Mouse (Mus musculus) lung, adult 2 months (tissue): ENCODE measurements around the gene Ckap2l. TPM values are rescaled to one million over a fixed set of nuclear protein-coding genes. Genes with fewer than 3 reads are reported as not detected.

Experiments used
- DNase-seq: peaks from one replicate; pipeline ENCODE4 v3.0.0; 2022
- H3K4me1 ChIP-seq: fragments of 200-500 bp; 2 replicates; pipeline ENCODE4 v1.6.1; 2011; ENCODE audit warnings: low read length; ENCODE audit not compliant: control insufficient read depth, insufficient read depth
- H3K4me3 ChIP-seq: fragments of 200-500 bp; replicated peaks from 2 replicates; pipeline ENCODE3; 2011; ENCODE audit warnings: low read depth, mild to moderate bottlenecking, control low read depth, low read length; ENCODE audit errors: extremely low read depth
- CTCF ChIP-seq: fragments of 200-500 bp; IDR thresholded peaks from 2 replicates; pipeline ENCODE4 v1.5.1; 2011; ENCODE audit warnings: mild to moderate bottlenecking, low read length, control low read depth; ENCODE audit not compliant: insufficient read depth
- POLR2A ChIP-seq: fragments of 200-500 bp; IDR thresholded peaks from 2 replicates; pipeline ENCODE4 v1.6.1; 2011; ENCODE audit warnings: low read depth, mild to moderate bottlenecking, control low read depth, low read length, borderline replicate concordance; ENCODE audit errors: extremely low read depth
- WGBS: fragments of 180-500 bp; shearing (Covaris S2); methylation state at CpG from one replicate; pipeline ENCODE4 v1.1.7; 2018; 5-methylcytosine and 5-hydroxymethylcytosine counted together
- polyA plus RNA-seq: library from polyadenylated mRNA; depleted of rRNA; stranded (reverse); fragments of >200 nt; gene quantifications from 2 replicates; pipeline ENCODE4 v1.2.3, GENCODE M21; 2012

Ckap2l gene
- polyA plus RNA-seq, 1 experiment: 0.60 TPM

DNA sequence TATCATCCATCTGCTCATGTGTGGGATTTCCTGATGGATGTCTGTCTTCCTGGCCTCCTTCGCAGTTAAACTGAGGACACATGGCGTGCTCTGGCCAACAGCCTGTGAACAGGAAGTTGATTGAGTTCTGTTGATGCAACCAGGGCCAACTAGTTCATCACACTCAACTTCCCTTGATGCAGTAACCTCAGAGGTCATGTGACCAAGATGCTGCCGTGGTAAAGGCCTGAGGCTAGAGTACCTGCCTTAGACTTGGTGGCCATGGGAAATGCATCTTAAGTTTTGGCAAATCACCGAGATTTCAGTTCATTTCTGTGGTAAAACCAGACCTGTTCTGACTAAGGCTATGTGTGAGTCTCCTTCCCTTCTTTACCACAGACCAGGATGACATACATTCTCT, 18.8 kb upstream of the Ckap2l start:
- H3K4me1 ChIP-seq: no peaks in the 10 kb centered on the region
- WGBS: 49% methylated on average over 4 of the region's 4 CpGs
- TF ChIP-seq CTCF (no peak), POLR2A (no peak)
- H3K4me3 ChIP-seq: no peak overlapping the region
- no peak for DNase-seq

DNA sequence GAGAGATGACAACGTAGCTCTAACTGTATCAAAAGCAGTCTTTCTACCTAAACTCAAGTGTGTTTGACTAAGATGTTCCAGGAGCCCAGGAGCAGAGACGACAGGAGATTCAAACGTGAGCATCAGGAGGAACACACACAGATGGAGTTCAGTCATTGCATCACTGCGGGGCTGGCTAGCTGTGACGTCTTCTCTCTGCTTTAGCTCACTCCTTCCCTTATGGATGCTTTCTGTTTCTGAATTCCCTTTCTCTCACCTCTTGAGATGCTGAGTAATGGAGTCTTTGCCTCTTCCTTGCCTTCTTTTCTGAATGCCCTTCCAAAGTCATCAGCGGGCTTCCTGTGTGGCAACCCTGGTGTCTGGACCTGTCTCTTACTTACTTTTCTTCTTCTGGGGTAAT, 17.9 kb upstream of the Ckap2l start:
- Histone ChIP-seq H3K4me3 (no peak overlapping the region), H3K4me1 (0 out of 2 replicates have a peak, but pooled peaks cover 2% of the 10 kb centered on the region)
- WGBS: 71% methylated on average over 6 of the region's 6 CpGs
- TF ChIP-seq POLR2A: no peak
- no peak for DNase-seq

DNA sequence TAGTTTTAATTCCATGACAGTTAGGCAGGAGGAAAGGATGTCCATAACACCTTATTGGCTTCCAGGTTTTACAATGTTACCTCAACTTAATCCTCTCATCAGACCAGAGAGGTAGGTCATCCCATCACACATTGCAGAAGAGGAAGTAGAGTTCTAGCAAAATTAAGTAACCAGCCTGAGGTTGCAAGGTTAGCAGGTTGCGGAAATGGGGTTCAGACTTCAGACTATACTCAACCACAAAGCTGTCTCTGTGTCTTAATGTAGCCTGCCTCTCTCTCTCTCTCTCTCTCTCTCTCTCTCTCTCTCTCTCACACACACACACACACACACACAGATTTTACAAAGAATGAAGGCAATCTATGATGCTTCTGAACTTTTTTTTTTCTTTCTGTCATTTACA, 16.9 kb upstream of the Ckap2l start:
- 95% methylated on average over 1 of the region's 1 CpGs for WGBS
- no peak for TF ChIP-seq POLR2A
- TF ChIP-seq CTCF: no peak
- Histone ChIP-seq H3K4me1 (0 out of 2 replicates have a peak, but pooled peaks cover 2% of the 10 kb centered on the region), H3K4me3 (no peak overlapping the region)
- DNase-seq: no peak

DNA sequence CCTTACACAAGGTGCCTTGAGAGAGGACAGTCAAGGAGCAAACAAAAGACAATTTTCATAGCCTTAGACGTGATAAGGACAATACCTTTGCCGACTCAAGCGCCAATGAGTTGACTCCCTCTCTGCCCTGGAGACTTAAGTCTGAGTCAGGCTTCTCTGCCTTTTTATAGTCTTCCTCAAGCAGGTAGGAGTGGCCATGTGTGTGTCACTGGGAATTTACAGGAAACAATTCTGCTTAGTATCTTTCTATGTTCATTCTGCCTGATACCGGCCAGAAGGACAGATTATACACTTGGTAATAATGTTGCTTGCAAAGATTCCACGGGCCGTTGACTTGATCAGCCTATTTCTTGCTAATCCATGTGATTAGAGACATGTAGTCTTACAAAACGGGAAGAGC, 12.8 kb upstream of the Ckap2l start, which contains the start of gene Il1a:
Il1a (minus strand) TSS at position 137 of the 400 bp plus-strand sequence.
- 62% methylated on average over 7 of the region's 7 CpGs for WGBS
- TF ChIP-seq POLR2A (no peak), CTCF (no peak)
- no peak for DNase-seq
- H3K4me1 ChIP-seq: 0 out of 2 replicates have a peak, but pooled peaks cover 2% of the 10 kb centered on the region
- no peak within 1 kb of the TSS for H3K4me3 ChIP-seq

DNA sequence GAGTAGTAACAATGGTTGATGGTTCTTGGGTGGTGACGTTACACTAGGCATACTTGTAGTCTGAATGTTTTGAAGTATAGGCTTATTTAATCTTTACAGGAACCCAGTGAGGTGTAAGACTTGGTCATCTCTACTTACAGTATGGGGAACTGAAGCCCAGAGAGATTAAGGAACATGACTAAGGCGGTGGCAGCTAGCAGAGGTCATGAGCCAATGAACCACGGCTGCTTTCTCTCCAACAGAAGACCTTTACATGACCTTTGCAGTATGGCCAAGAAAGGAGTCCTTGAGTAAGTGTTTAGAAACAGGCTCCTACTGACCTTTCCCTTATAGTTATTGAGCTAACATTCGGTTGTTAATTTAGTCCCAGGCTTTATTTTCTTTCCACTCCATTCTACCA, 9.0 kb upstream of the Ckap2l start:
- 69% methylated on average over 4 of the region's 4 CpGs for WGBS
- H3K4me3 ChIP-seq: no peak overlapping the region
- DNase-seq: no peak
- TF ChIP-seq CTCF (no peak), POLR2A (no peak)
- H3K4me1 ChIP-seq: peaks cover 4% of the 10 kb centered on the region; the same call in 1 of the 2 replicates

DNA sequence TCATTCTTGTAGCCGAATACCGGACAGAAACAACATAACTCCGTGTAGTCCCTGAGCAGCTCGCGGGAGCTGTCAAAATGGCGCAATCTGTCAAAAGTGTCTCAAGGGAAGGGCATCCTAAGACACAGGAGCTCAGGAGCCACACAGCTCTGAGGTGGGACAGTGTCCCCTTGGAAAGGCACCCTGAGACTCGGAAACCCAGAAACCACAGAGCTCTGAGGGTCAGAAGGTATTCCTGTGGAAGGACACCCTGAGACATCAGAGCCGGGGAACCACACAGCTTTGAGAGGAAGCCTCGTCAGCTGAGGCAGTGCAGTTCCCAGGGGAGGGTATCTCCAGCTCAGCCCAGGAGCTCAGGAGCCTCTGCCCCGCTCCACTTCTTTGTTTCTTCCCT, 574 bp upstream of the Ckap2l start:
- 2% methylated on average over 10 of the region's 10 CpGs for WGBS
- no peak for DNase-seq

DNA sequence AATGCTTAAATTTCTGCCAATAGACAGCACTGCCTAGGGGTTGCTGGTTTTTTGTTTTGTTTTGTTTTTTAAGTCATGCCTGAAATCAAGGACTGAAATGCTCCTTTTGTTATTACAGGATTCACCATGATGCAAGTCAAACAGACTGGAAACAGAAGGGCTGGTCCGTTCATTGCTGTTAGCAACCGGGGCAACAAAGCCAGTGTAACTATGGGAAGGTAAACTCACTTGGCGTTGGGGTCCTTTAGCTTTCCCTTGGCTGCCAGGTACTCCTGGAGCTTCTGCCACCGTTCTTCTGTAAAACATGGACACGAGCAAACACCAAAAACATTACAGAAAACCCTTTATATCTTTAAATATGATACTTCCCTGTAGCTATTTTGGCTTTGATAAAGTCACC, 926 bp downstream of the Ckap2l start:
- WGBS: 35% methylated on average over 5 of the region's 5 CpGs
- Histone ChIP-seq H3K4me1 (no peaks in the 10 kb centered on the region), H3K4me3 (no peak overlapping the region)
- DNase-seq: no peak
- TF ChIP-seq CTCF: no peak

More for the DNA sequence above, 574 bp upstream of the Ckap2l start:
- 0 out of 2 replicates have a peak, but pooled peaks cover under 1% of the 10 kb centered on the region for H3K4me1 ChIP-seq
- H3K4me3 ChIP-seq: peak overlapping the region; percentile 67
- TF ChIP-seq CTCF (no peak), POLR2A (no peak)

DNA sequence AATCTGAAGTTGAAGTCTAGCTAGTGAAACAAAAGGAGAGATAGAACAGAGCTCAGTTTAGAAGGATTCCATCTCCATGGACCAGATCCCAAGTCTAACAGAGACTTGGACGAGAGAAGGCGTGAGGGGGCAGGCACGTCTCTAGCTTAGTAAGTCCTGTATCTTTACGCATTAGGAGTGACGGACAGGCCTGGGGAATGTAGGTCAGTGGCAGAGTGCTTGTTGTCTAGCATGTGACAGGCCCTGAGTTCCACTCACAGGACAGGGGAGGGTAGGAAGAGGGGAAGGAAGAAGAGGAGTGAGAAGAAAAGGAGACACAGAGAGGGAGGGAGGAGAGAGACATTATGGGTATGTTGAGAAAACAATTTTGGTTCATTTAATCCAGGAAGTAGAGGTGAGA, 1.9 kb downstream of the Ckap2l start:
- no peak for TF ChIP-seq POLR2A
- no peak for TF ChIP-seq CTCF
- DNase-seq: no peak
- no peak overlapping the region for H3K4me3 ChIP-seq
- 89% methylated on average over 5 of the region's 5 CpGs for WGBS
- H3K4me1 ChIP-seq: no peaks in the 10 kb centered on the region

DNA sequence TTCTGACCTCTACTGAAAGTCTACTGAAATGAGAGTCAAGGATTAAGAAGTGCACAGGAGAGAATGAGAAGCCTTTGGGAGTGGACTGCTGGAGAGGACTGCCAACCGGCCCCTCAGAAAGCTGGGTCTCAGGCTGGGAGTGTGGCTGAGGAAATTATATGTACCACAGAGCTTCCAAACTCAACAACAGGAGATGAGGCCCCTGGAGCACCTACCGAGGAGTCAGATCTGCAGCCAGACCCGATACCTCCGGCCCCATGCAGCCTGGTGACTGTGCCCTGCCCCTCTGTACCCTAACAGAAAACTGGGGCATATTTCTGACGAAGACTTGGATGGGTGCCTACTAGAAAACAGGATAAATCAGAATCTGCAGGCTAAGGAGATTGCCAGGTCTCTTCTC, 23.2 kb downstream of the Ckap2l start:
- Histone ChIP-seq H3K4me1 (no peaks in the 10 kb centered on the region), H3K4me3 (no peak overlapping the region)
- 95% methylated on average over 5 of the region's 5 CpGs for WGBS
- no peak for TF ChIP-seq POLR2A
- no peak for DNase-seq

DNA sequence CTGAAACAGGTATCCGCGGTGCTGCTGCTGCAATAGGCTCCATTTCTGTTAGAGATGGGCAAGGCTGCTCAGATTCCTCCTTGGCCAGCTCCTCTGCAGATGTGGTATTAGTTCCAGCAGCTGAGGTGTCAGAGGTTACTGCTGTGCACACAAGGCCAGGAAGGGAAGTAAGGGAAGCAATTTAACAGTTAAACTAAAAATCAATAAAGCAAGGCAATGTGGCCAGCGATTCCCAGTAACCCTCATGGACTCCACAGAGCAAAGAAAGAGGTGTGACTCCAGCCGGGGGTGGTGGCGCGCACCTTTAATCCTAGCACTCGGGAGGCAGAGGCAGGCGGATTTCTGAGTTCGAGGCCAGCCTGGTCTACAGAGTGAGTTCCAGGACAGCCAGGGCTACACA, 26.4 kb downstream of the Ckap2l start:
- 86% methylated on average over 9 of the region's 9 CpGs for WGBS
- Histone ChIP-seq H3K4me1 (no peaks in the 10 kb centered on the region), H3K4me3 (no peak overlapping the region)
- DNase-seq: no peak
- TF ChIP-seq CTCF (no peak), POLR2A (no peak)

DNA sequence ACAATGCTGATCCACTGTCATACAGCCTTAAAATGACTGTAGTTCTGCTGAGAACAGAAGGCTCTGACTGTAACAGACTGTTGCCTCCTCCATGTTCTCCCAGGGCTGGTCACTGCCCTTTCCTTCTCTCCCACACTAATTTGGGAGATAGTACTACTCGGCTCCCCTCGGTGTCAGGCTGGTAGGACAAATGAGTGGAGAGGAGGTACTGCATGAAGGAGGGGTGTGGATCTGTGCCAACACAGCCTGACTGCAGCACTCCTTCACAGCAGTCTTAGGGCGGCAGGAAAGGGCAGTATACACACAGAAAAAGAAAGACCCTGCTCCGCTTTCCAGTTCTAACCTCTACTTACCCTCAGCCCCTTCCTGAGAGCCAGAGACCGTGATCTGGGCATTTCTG, 27.0 kb downstream of the Ckap2l start:
- no peak overlapping the region for H3K4me3 ChIP-seq
- H3K4me1 ChIP-seq: no peaks in the 10 kb centered on the region
- no peak for DNase-seq
- 81% methylated on average over 5 of the region's 5 CpGs for WGBS
- no peak for TF ChIP-seq CTCF
